Mouse (Mus musculus) layer of hippocampus, postnatal 10 days (tissue): ENCODE measurements around the gene Dock4. TPM values are rescaled to one million over a fixed set of nuclear protein-coding genes. Genes with fewer than 3 reads are reported as not detected.

ENCODE experiments used
- DNase-seq, 2 experiments: peaks; one replicate each; pipeline ENCODE4 v3.0.0; 2021; ENCODE audit warnings: low spot score in 2 of 2
- total RNA-seq, 2 experiments: library from RNA; stranded (reverse); gene quantifications; 2 replicates each; pipeline ENCODE4 v1.2.3; 2021

Gene Dock4
- total RNA-seq, 2 experiments from 2014 or later, result 142 to 146 TPM

- DNase-seq, result no peak
Observed at GRCm38 (mm10) chr12:40807916-40808315, 362.2 kb downstream of the Dock4 start.

DNA sequence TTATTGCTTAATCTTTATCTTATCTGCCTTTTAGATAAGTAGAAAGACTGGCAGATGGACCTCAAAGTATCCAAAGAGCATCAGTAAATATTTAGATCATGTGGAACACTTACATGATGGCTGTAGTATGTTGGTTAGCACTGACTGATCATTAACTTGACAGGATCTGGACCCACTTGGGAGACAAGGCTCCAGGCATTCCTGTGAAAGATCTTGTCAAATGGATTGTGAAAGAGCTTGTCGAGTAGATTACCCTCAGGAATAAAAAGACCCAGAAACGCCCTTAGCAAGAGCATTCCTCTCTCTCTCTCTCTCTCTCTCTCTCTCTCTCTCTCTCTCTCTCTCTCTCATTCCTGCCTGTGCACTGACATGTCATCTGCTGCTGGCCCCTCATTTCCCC, 367.7 kb downstream of the Dock4 start:
- DNase-seq, result no peak

- no peak for DNase-seq
Observed at GRCm38 (mm10) chr12:40814659-40815363, 369.1 kb downstream of the Dock4 start.

- no peak for DNase-seq
Observed at GRCm38 (mm10) chr12:40818046-40818708, 372.4 kb downstream of the Dock4 start.

GRCm38 (mm10) chr12:40823631-40824030, 377.9 kb downstream of the Dock4 start:
- DNase-seq, result no peak

- DNase-seq, result no peak
Observed at GRCm38 (mm10) chr12:40824251-40824650, 378.5 kb downstream of the Dock4 start.

- no peak for DNase-seq
Observed at GRCm38 (mm10) chr12:40825935-40826460, 380.2 kb downstream of the Dock4 start.

- DNase-seq, result no peak
Observed at GRCm38 (mm10) chr12:40826491-40826890, 380.7 kb downstream of the Dock4 start.

DNA sequence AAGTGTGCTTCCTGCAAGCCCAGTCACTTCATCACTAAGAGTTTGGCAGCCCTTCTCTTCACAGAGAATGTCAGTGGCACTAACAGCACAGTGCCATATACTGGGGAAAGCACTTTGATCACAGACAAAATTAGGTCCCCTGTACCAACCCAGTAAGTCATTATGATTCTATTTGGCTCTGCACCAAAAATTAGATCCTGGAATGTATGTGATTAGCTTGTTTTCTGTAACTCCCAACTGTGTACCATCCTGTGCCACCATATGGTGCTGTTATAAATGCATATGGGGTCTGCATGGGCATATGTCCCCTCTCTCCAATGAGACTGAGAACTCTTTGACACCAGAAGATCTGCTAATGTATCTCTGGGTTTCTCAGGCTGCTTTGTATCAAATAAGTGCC, 382.3 kb downstream of the Dock4 start:
- DNase-seq, result no peak

GRCm38 (mm10) chr12:40829269-40829668, 383.5 kb downstream of the Dock4 start:
- DNase-seq, result no peak

GRCm38 (mm10) chr12:40832157-40832556, 386.4 kb downstream of the Dock4 start:
- peak; percentile 61 to 70 for DNase-seq

DNA sequence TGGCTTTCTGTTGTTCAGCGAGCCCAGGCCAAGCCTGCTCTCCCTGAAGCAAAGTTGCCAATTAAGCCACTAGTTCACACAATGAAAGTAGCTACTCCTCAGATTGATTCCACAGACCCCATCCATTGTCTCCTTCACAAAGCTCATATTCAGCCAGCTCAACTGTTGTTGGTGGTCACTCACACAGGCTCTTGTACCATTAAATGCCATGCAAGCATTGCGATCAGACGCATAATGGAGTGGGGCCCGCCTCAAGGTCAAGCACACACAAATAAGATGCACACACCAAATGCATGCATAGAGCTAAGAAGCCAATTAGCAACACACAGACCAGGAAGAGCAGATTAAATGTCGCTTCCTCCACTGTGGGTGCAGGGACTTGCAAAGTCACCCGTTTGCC, 391.2 kb downstream of the Dock4 start:
- DNase-seq, result no peak

DNA sequence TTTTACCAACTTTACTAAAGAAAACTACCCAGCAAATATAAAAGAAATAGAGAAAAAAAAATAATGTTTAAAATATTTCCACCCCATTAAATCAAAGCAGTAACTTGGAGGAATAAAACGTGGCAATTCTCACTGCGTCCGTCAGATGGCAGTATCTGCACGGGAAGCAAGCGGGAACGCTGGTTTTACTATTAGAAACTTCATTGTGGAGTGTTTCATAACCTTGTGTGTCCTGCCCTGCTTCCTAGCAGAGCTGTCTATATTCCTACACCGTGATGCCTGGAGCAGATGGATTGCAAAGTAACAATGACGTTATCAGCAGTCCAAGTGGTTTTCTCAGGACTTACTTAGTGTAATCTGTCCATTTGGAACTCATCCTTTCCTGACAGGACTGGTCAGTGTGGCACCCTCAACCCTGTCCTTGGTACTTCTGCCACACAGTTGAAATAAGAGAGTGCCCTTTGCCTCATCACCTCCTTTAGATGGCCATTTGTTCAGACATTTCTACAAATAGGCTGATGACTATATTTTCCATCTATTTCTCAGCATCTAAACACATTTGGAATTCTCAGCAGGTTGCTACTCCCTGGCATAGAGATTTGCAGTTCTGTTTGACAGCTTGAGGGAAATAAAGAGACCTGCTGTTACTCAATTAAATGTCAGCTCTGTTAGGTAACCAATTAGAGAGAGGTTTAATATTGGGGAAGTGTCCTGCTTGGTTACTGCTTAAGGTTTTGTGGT, 392.0 kb downstream of the Dock4 start:
- peak; percentile 85 to 86 for DNase-seq

GRCm38 (mm10) chr12:40838338-40838695, 392.6 kb downstream of the Dock4 start:
- DNase-seq, result no peak

GRCm38 (mm10) chr12:40838940-40839339, 393.2 kb downstream of the Dock4 start:
- DNase-seq, result peak; percentile 52 to 65

- no peak for DNase-seq
Observed at GRCm38 (mm10) chr12:40839817-40840216, 394.1 kb downstream of the Dock4 start.

GRCm38 (mm10) chr12:40842251-40842988, 396.7 kb downstream of the Dock4 start:
- DNase-seq, result no peak

DNA sequence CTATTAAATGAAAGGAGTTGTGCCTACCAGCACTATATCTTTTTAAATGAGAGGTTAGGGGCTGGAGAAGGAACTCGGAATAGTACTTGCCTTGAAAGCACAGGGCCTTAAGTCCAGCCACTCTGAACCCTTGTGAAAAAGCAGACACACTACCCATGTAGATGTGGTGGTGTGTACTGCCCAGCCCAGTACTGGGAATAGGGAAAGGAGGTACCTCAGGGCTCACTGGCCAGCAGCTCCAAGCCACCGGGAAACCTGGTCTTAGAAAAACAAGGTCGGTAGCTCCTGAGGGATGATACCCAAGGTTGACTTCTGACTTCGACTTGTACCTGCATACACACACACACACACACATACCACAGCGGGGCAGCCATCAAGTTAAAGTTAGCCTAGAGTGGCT, 397.2 kb downstream of the Dock4 start:
- no peak for DNase-seq

GRCm38 (mm10) chr12:40843474-40844080, 397.8 kb downstream of the Dock4 start:
- no peak for DNase-seq

- DNase-seq, result no peak
Observed at GRCm38 (mm10) chr12:40844324-40844723, 398.6 kb downstream of the Dock4 start.
